Mouse (Mus musculus): Measurements from ENCODE around the gene Dst. TPM values are rescaled to one million over a fixed set of nuclear protein-coding genes. Genes with fewer than 3 reads are reported as not detected.

Dst gene
- total and polyA plus RNA-seq, 3 experiments: 0.08 to 0.60 TPM; not detected in 1

GRCm38 (mm10) chr1:34244678-34245077 lies 336.7 kb downstream of the Dst start:
- Histone ChIP-seq H3K36me3 (ENCODE audit: control insufficient read depth in 1 of 2, insufficient read depth in 2 of 2, low read length in 2 of 2) (no peaks in the 10 kb centered on the region), H3K4me1 (ENCODE audit: control insufficient read depth in 1 of 2, insufficient read depth in 2 of 2, low read length in 2 of 2) (no peaks in the 10 kb centered on the region)

GRCm38 (mm10) chr1:34245951-34246641 lies 338.1 kb downstream of the Dst start:
- H3K4me1 ChIP-seq (ENCODE audit: control insufficient read depth in 1 of 2, insufficient read depth in 2 of 2, low read length in 2 of 2): no peaks in the 10 kb centered on the region
- H3K79me2 ChIP-seq (ENCODE audit: control insufficient read depth, insufficient read depth, low read length, poor library complexity): no peaks in the 10 kb centered on the region
- TF ChIP-seq POLR2A (IDR thresholded peaks at IDR 0.05; ENCODE audit: control insufficient read depth in 1 of 2, insufficient read depth in 1 of 2, low read depth in 1 of 2, low read length in 2 of 2, poor library complexity in 1 of 2) (no peak), ZC3H11A (IDR thresholded peaks at IDR 0.05; ENCODE audit: low read depth, low read length) (no peak), RAD21 (IDR thresholded peaks at IDR 0.05; ENCODE audit: low read depth, low read length) (no peak), BHLHE40 (IDR thresholded peaks at IDR 0.05; ENCODE audit: borderline replicate concordance, low read depth, low read length) (no peak), TBP (IDR thresholded peaks at IDR 0.05; ENCODE audit: low read depth, low read length) (no peak), UBTF (IDR thresholded peaks at IDR 0.05; ENCODE audit: borderline replicate concordance, insufficient read depth, low read depth, low read length) (no peak), ZMIZ1 (IDR thresholded peaks at IDR 0.05; ENCODE audit: low read depth, low read length) (no peak), SMC3 (IDR thresholded peaks at IDR 0.05; ENCODE audit: low read depth, low read length) (no peak), EP300 (IDR thresholded peaks at IDR 0.05; ENCODE audit: low read depth in 1 of 2, low read length in 2 of 2) (no peak), MAZ (IDR thresholded peaks at IDR 0.05; ENCODE audit: low read depth, low read length) (no peak), NRF1 (IDR thresholded peaks at IDR 0.05; ENCODE audit: insufficient read depth, low read depth, low read length, poor library complexity, severe bottlenecking) (no peak), ELF1 (IDR thresholded peaks at IDR 0.05; ENCODE audit: low read depth, low read length) (no peak)
- no peak for DNase-seq (ENCODE audit: low read depth, low spot score)
- H3K27me3 ChIP-seq (ENCODE audit: control insufficient read depth in 1 of 2, insufficient read depth in 2 of 2, low read length in 2 of 2): no peaks in the 10 kb centered on the region
- no peak overlapping the region for H3K27ac ChIP-seq (ENCODE audit: control insufficient read depth, low read depth, low read length)
- H3K36me3 ChIP-seq (ENCODE audit: control insufficient read depth in 1 of 2, insufficient read depth in 2 of 2, low read length in 2 of 2): no peaks in the 10 kb centered on the region
- H3K9ac ChIP-seq (ENCODE audit: control insufficient read depth, low read depth, low read length, poor library complexity, severe bottlenecking): no peak overlapping the region
- no peak overlapping the region for H3K4me3 ChIP-seq (ENCODE audit: control insufficient read depth in 1 of 2, insufficient read depth in 1 of 2, low read depth in 2 of 2, low read length in 2 of 2)
- H3K9me3 ChIP-seq (replicated peaks; ENCODE audit: insufficient read depth, low read length): no peaks in the 10 kb centered on the region

More at GRCm38 (mm10) chr1:34244678-34245077, 336.7 kb downstream of the Dst start:
- Histone ChIP-seq H3K9ac (ENCODE audit: control insufficient read depth, low read depth, low read length, poor library complexity, severe bottlenecking) (no peak overlapping the region), H3K27ac (ENCODE audit: control insufficient read depth, low read depth, low read length) (no peak overlapping the region), H3K27me3 (ENCODE audit: control insufficient read depth in 1 of 2, insufficient read depth in 2 of 2, low read length in 2 of 2) (no peaks in the 10 kb centered on the region), H3K79me2 (ENCODE audit: control insufficient read depth, insufficient read depth, low read length, poor library complexity) (no peaks in the 10 kb centered on the region), H3K9me3 (replicated peaks; ENCODE audit: insufficient read depth, low read length) (no peaks in the 10 kb centered on the region), H3K4me3 (ENCODE audit: control insufficient read depth in 1 of 2, insufficient read depth in 1 of 2, low read depth in 2 of 2, low read length in 2 of 2) (no peak overlapping the region)
- DNase-seq (ENCODE audit: low read depth, low spot score): no peak
- TF ChIP-seq USF1 (IDR thresholded peaks at IDR 0.05; ENCODE audit: low read depth, low read length): no peak

- H3K36me3 ChIP-seq (ENCODE audit: control insufficient read depth in 1 of 2, insufficient read depth in 2 of 2, low read length in 2 of 2): no peaks in the 10 kb centered on the region
- no peaks in the 10 kb centered on the region for H3K9me3 ChIP-seq (replicated peaks; ENCODE audit: insufficient read depth, low read length)
- H3K27ac ChIP-seq (ENCODE audit: control insufficient read depth, low read depth, low read length): no peak overlapping the region
- no peak for DNase-seq (ENCODE audit: low read depth, low spot score)
- H3K27me3 ChIP-seq (ENCODE audit: control insufficient read depth in 1 of 2, insufficient read depth in 2 of 2, low read length in 2 of 2): no peaks in the 10 kb centered on the region
- H3K79me2 ChIP-seq (ENCODE audit: control insufficient read depth, insufficient read depth, low read length, poor library complexity): no peaks in the 10 kb centered on the region
- no peaks in the 10 kb centered on the region for H3K4me1 ChIP-seq (ENCODE audit: control insufficient read depth in 1 of 2, insufficient read depth in 2 of 2, low read length in 2 of 2)
- no peak overlapping the region for H3K9ac ChIP-seq (ENCODE audit: control insufficient read depth, low read depth, low read length, poor library complexity, severe bottlenecking)
- no peak overlapping the region for H3K4me3 ChIP-seq (ENCODE audit: control insufficient read depth in 1 of 2, insufficient read depth in 1 of 2, low read depth in 2 of 2, low read length in 2 of 2)
- TF ChIP-seq UBTF (IDR thresholded peaks at IDR 0.05; ENCODE audit: borderline replicate concordance, insufficient read depth, low read depth, low read length): no peak
- TF ChIP-seq POLR2AphosphoS5 (IDR thresholded peaks at IDR 0.05; ENCODE audit: borderline replicate concordance, low read depth, low read length): no peak
- TF ChIP-seq BHLHE40 (IDR thresholded peaks at IDR 0.05; ENCODE audit: borderline replicate concordance, low read depth, low read length): no peak
- no peak for TF ChIP-seq CHD2 (IDR thresholded peaks at IDR 0.05; ENCODE audit: low read length)
- no peak for TF ChIP-seq MAX (IDR thresholded peaks at IDR 0.05; ENCODE audit: low read length)
- TF ChIP-seq E2F4 (IDR thresholded peaks at IDR 0.05; ENCODE audit: borderline replicate concordance, low read depth, low read length): no peak
- no peak for TF ChIP-seq NRF1 (IDR thresholded peaks at IDR 0.05; ENCODE audit: insufficient read depth, low read depth, low read length, poor library complexity, severe bottlenecking)
- TF ChIP-seq RAD21 (IDR thresholded peaks at IDR 0.05; ENCODE audit: low read depth, low read length): no peak
- TF ChIP-seq ZC3H11A (IDR thresholded peaks at IDR 0.05; ENCODE audit: low read depth, low read length): no peak
- TF ChIP-seq MXI1 (IDR thresholded peaks at IDR 0.05; ENCODE audit: low read depth, low read length): no peak
- no peak for TF ChIP-seq MAZ (IDR thresholded peaks at IDR 0.05; ENCODE audit: low read depth, low read length)
- TF ChIP-seq KAT2A (conservative IDR thresholded peaks at IDR 0.05; ENCODE audit: low read depth, low read length): no peak
Measured at GRCm38 (mm10) chr1:34246642-34246987, 338.6 kb downstream of the Dst start.

All from MEL (cell line).